Mouse (Mus musculus): ENCODE measurements around the gene Zfp36l1.

DNA sequence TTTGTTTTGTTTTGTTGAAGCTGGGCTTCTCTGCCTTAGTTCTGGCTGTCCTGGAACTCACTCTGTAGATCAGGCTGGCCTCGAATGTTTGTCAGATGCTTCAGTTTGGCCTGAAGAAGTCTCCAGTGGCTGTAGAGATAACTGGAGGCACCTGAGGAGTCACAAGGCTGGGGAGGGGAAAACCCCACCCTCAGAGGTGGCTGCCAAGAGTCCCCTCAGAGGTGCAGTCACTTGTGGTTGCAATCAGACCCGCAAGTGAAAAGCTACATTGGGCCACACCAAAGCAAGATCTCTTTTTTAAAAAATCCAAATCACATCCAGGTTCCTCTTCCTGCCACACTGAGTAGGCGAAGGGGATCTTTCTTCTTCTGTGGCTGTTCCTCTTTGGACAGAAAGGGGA, 43.8 kb downstream of the Zfp36l1 start:
- TF ChIP-seq CTCF (IDR thresholded peaks at IDR 0.05) = no peak
- no peak for TF ChIP-seq POLR2A (IDR thresholded peaks at IDR 0.05; ENCODE audit: insufficient read depth, low read depth, low read length)

Measured in heart, adult 2 months (tissue).